Mouse (Mus musculus) CH12.LX (cell line): ENCODE results near the gene Bak1. TPM values are rescaled to one million over a fixed set of nuclear protein-coding genes. Genes with fewer than 3 reads are reported as not detected.

Experiments used
- DNase-seq: peaks from one replicate; pipeline ENCODE4 v3.0.0-alpha.2; 2013; ENCODE audit errors: extremely low read depth
- H3K27ac ChIP-seq: 2 replicates; pipeline ENCODE4 v1.5.1; 2012; ENCODE audit warnings: low read depth, mild to moderate bottlenecking, control low read depth, moderate library complexity; ENCODE audit not compliant: insufficient read depth
- H3K27me3 ChIP-seq: replicated peaks from 2 replicates; pipeline ENCODE3; 2012; ENCODE audit warnings: inconsistent platforms
- H3K36me3 ChIP-seq, 2 experiments: replicated peaks in 1 of 2; 2 replicates each; pipeline versions ENCODE3 to v1.6.1; 2012; ENCODE audit warnings: inconsistent platforms in 1 of 2, low read length in 1 of 2, mild to moderate bottlenecking in 1 of 2, mixed read lengths in 1 of 2, moderate library complexity in 1 of 2; ENCODE audit not compliant: control insufficient read depth in 1 of 2, insufficient read depth in 1 of 2
- H3K4me1 ChIP-seq, 2 experiments: 2 replicates each; pipeline ENCODE4 v1.6.1; 2012; ENCODE audit warnings: inconsistent platforms in 1 of 2, moderate library complexity in 1 of 2; ENCODE audit not compliant: insufficient read depth in 2 of 2, control insufficient read depth in 1 of 2
- H3K4me2 ChIP-seq: 2 replicates; pipeline ENCODE4 v1.6.1; 2012; ENCODE audit warnings: low read depth, mild to moderate bottlenecking, control low read depth; ENCODE audit not compliant: poor library complexity, insufficient read depth, severe bottlenecking
- H3K4me3 ChIP-seq, 3 experiments: fragments of 150-350 bp in 1 of 3; sonication (generic) in 1 of 3; replicated peaks in 1 of 3; 2 replicates each; pipeline versions ENCODE3 to v1.5.1; 2011 to 2012; ENCODE audit warnings: low read depth in 2 of 3, low read length in 2 of 3, mild to moderate bottlenecking in 2 of 3, moderate library complexity in 2 of 3, control low read depth in 1 of 3, improper control_type of control experiment in 1 of 3, inconsistent platforms in 1 of 3, mixed read lengths in 1 of 3; ENCODE audit not compliant: poor library complexity in 1 of 3
- H3K79me2 ChIP-seq: replicated peaks from 2 replicates; pipeline ENCODE4 v1.6.1; 2012; ENCODE audit warnings: mild to moderate bottlenecking, moderate library complexity; ENCODE audit not compliant: control insufficient read depth, poor library complexity, insufficient read depth, severe bottlenecking; ENCODE audit errors: extremely low read depth
- H3K9ac ChIP-seq: 2 replicates; pipeline ENCODE4 v1.6.1; 2012; ENCODE audit warnings: low read depth, mild to moderate bottlenecking, control low read depth, moderate library complexity; ENCODE audit not compliant: insufficient read depth
- H3K9me3 ChIP-seq: replicated peaks from 2 replicates; pipeline ENCODE3; 2012; ENCODE audit warnings: low read length, inconsistent platforms, mixed read lengths
- CHD2 ChIP-seq: IDR thresholded peaks from 2 replicates; pipeline ENCODE4 v1.6.1; 2011; ENCODE audit warnings: low read length, improper control_type of control experiment
- CTCF ChIP-seq, 2 experiments: IDR thresholded peaks in 1 of 2; conservative IDR thresholded peaks in 1 of 2; 2 replicates each; pipeline ENCODE4 v1.5.1; 2011 to 2012; ENCODE audit warnings: low read depth in 2 of 2, low read length in 2 of 2, improper control_type of control experiment in 1 of 2, inconsistent platforms in 1 of 2, mild to moderate bottlenecking in 1 of 2, moderate library complexity in 1 of 2
- E2F4 ChIP-seq: IDR thresholded peaks from 2 replicates; pipeline ENCODE4 v1.6.1; 2011; ENCODE audit warnings: low read depth, low read length, improper control_type of control experiment; ENCODE audit not compliant: insufficient replicate concordance
- EP300 ChIP-seq: IDR thresholded peaks from 2 replicates; pipeline ENCODE4 v1.6.1; 2011; ENCODE audit warnings: low read length, improper control_type of control experiment
- GABPA ChIP-seq: IDR thresholded peaks from 2 replicates; pipeline ENCODE4 v1.6.1; 2012; ENCODE audit warnings: low read depth, low read length, improper control_type of control experiment, inconsistent platforms; ENCODE audit not compliant: insufficient replicate concordance
- IRF4 ChIP-seq: IDR thresholded peaks from 2 replicates; pipeline ENCODE4 v1.6.1; 2014; ENCODE audit warnings: low read depth, mild to moderate bottlenecking, inconsistent platforms, low read length, improper control_type of control experiment
- JUND ChIP-seq: conservative IDR thresholded peaks from 2 replicates; pipeline ENCODE4 v1.6.1; 2011; ENCODE audit warnings: low read depth, low read length, improper control_type of control experiment
- MAX ChIP-seq: IDR thresholded peaks from 2 replicates; pipeline ENCODE4 v1.6.1; 2011; ENCODE audit warnings: low read length, improper control_type of control experiment
- MYC ChIP-seq: IDR thresholded peaks from 2 replicates; pipeline ENCODE4 v1.6.1; 2011; ENCODE audit warnings: low read depth, mild to moderate bottlenecking, improper control_type of control experiment, low read length
- NELFE ChIP-seq: IDR thresholded peaks from 2 replicates; pipeline ENCODE4 v1.6.1; 2011; ENCODE audit warnings: low read depth, low read length, improper control_type of control experiment
- NRF1 ChIP-seq: IDR thresholded peaks from 2 replicates; pipeline ENCODE4 v1.6.1; 2014; ENCODE audit warnings: low read depth, mild to moderate bottlenecking, inconsistent platforms, low read length, improper control_type of control experiment, moderate library complexity
- PAX5 ChIP-seq: IDR thresholded peaks from 2 replicates; pipeline ENCODE4 v1.6.1; 2012; ENCODE audit warnings: low read length, inconsistent platforms, mixed read lengths
- RAD21 ChIP-seq: IDR thresholded peaks from 2 replicates; pipeline ENCODE4 v1.6.1; 2011; ENCODE audit warnings: low read depth, mild to moderate bottlenecking, low read length, improper control_type of control experiment, moderate library complexity
- SIN3A ChIP-seq: IDR thresholded peaks from 2 replicates; pipeline ENCODE4 v1.6.1; 2012; ENCODE audit warnings: low read length, improper control_type of control experiment, inconsistent platforms
- SMC3 ChIP-seq: IDR thresholded peaks from 2 replicates; pipeline ENCODE4 v1.6.1; 2011; ENCODE audit warnings: low read depth, low read length, improper control_type of control experiment
- TBP ChIP-seq: conservative IDR thresholded peaks from 2 replicates; pipeline ENCODE4 v1.6.1; 2011; ENCODE audit warnings: low read depth, low read length, improper control_type of control experiment
- TCF12 ChIP-seq: IDR thresholded peaks from 2 replicates; pipeline ENCODE4 v1.6.1; 2014; ENCODE audit warnings: low read depth, mild to moderate bottlenecking, inconsistent platforms, low read length, improper control_type of control experiment
- ZC3H11A ChIP-seq: IDR thresholded peaks from 2 replicates; pipeline ENCODE4 v1.6.1; 2012; ENCODE audit warnings: low read depth, mild to moderate bottlenecking, inconsistent platforms, low read length, improper control_type of control experiment
- ZNF384 ChIP-seq: IDR thresholded peaks from 2 replicates; pipeline ENCODE4 v1.6.1; 2012; ENCODE audit warnings: low read depth, low read length, improper control_type of control experiment, inconsistent platforms
- dilution Hi-C: fragments of 300-500 bp; cut with MboI; formaldehyde crosslinking; loops from 2 replicates; pipeline ENCODE4 v1.14.3; 2020; ENCODE audit warnings: low sequenced_read_pairs; ENCODE audit not compliant: extremely low pct_unique_long_range_greater_than_20kb, extremely low pct_ligation_motif_present
- in situ Hi-C: fragments of 300-500 bp; cut with MboI; formaldehyde crosslinking; loops from 3 replicates; pipeline ENCODE4 v1.14.3; 2019; ENCODE audit warnings: low sequenced_read_pairs, low pct_ligation_motif_present, low pct_unique_long_range_greater_than_20kb, mixed read lengths
- polyA plus RNA-seq: library from polyadenylated mRNA; unstranded; fragments of >175 nt; gene quantifications from 2 replicates; pipeline ENCODE4 v1.2.1, GENCODE M21; 2012; ENCODE audit warnings: low read depth; ENCODE audit not compliant: insufficient read length
- total RNA-seq, 2 experiments: library from RNA; depleted of rRNA; stranded (reverse); fragments of 300-350 nt in 1 of 2; fragments of >200 nt in 1 of 2; gene quantifications; 2 replicates each; pipeline ENCODE4 v1.2.3; 2012 to 2014

Gene Bak1
- total and polyA plus RNA-seq, 3 experiments, result 57.3 to 140 (median 61.8) TPM

DNA sequence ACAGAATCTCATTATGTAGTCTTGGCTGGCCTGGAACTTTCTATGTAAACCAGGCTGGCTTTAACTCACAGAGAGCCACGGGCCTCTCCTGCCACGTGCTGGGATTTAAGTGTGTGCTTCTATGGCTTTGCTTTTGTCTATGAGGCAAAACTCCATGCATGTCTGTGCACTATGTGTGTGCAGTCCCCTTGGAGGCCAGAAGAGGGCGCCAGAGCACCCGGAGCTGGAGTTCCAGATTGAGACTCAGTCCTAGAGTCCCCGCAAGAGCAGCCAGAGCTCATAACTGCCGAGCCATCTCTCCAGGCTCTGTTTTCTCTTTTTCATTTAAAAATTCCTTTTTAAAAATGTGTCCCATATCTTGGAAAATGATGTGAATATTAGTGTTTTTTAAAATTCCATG, 49.1 kb upstream of the Bak1 start:
- no peak for TF ChIP-seq ZC3H11A
- TF ChIP-seq NELFE, result no peak
- TF ChIP-seq CHD2, result no peak
- no peak for TF ChIP-seq MYC
- TF ChIP-seq ZNF384, result no peak
- TF ChIP-seq GABPA, result no peak
- peak; percentile 44 to 48; a peak in 3 of 4 replicates for TF ChIP-seq CTCF (conservative IDR thresholded peaks at IDR 0.05 in 1 of 2, IDR thresholded peaks at IDR 0.05 in 1 of 2; ENCODE audit: low read depth in 2 of 2, low read length in 2 of 2)
- TF ChIP-seq PAX5, result no peak
- no peak for TF ChIP-seq SIN3A
- no peak; the same call in none of the 2 replicates for TF ChIP-seq RAD21
- TF ChIP-seq JUND, result no peak
- no peak for TF ChIP-seq NRF1
- no peak for TF ChIP-seq EP300
- 0 out of 2 replicates have a peak, but pooled peaks have one; percentile 4 for TF ChIP-seq SMC3
- TF ChIP-seq E2F4, result no peak
- TF ChIP-seq TBP, result no peak
- TF ChIP-seq TCF12, result no peak
- Histone ChIP-seq H3K27ac (no peak overlapping the region), H3K4me2 (no peak overlapping the region), H3K9ac (no peak overlapping the region), H3K36me3 (peaks cover 6 to 43% of the 10 kb centered on the region in 2 experiments), H3K9me3 (peaks cover 9% of the 10 kb centered on the region), H3K4me3 (no peak overlapping the region), H3K79me2 (no peaks in the 10 kb centered on the region), H3K4me1 (peaks cover 0 to 35% of the 10 kb centered on the region in 2 experiments; a peak in 2 of 4 replicates), H3K27me3 (no peaks in the 10 kb centered on the region)
- dilution Hi-C loops (no loop called here), in situ Hi-C loops (no loop called here)
- no peak for DNase-seq

- Histone ChIP-seq H3K79me2 (no peaks in the 10 kb centered on the region), H3K4me3 (no peak overlapping the region), H3K27me3 (no peaks in the 10 kb centered on the region), H3K9ac (no peak overlapping the region), H3K36me3 (peaks cover 6 to 49% of the 10 kb centered on the region in 2 experiments), H3K27ac (no peak overlapping the region), H3K4me2 (no peak overlapping the region), H3K9me3 (peaks cover 9% of the 10 kb centered on the region), H3K4me1 (peaks cover 0 to 35% of the 10 kb centered on the region in 2 experiments; a peak in 2 of 4 replicates)
- TF ChIP-seq TCF12 (no peak), MAX (no peak), CTCF (conservative IDR thresholded peaks at IDR 0.05 in 1 of 2, IDR thresholded peaks at IDR 0.05 in 1 of 2; ENCODE audit: low read depth in 2 of 2, low read length in 2 of 2) (peak; percentile 23 to 28; a peak in 2 of 4 replicates), IRF4 (no peak)
- dilution Hi-C loops (no loop called here), in situ Hi-C loops (no loop called here)
- no peak for DNase-seq
Observed at GRCm38 (mm10) chr17:27077133-27077532, 48.3 kb upstream of the Bak1 start.
